Mouse (Mus musculus): ENCODE data around the gene Olfr263.

GRCm38 (mm10) chr13:21160657-21161590 is 31.5 kb downstream of the Olfr263 start:
- no peak for TF ChIP-seq CTCF (conservative IDR thresholded peaks at IDR 0.05; ENCODE audit: insufficient read depth, insufficient read length, low read depth, low read length)
- TF ChIP-seq POLR2A (IDR thresholded peaks at IDR 0.05; ENCODE audit: low read depth, low read length) = no peak

Data from kidney, adult 2 months (tissue).